Mouse (Mus musculus) hindbrain, embryonic 12.5 days (tissue): ENCODE measurements around the gene Dapk3. TPM values are rescaled to one million over a fixed set of nuclear protein-coding genes. Genes with fewer than 3 reads are reported as not detected.
"Not testable (repeated sequence)": the region's sequence is repeated elsewhere in the genome, so short reads cannot be mapped to it uniquely, and the experiment has no call there.

Experiments
- ATAC-seq: fragments of 200-750 bp; cut with Nextera tagmentation; 2 replicates; pipeline ENCODE4 v1.8.0; 2017; ENCODE audit warnings: moderate TSS enrichment; ENCODE audit not compliant: low FRiP score
- H3K27ac ChIP-seq: fragments of 300-500 bp; sonication (generic); 2 replicates; pipeline ENCODE4 v1.5.1; 2016; ENCODE audit warnings: mild to moderate bottlenecking
- H3K27me3 ChIP-seq: fragments of 300-500 bp; sonication (generic); 2 replicates; pipeline ENCODE4 v1.6.1; 2016; ENCODE audit warnings: mild to moderate bottlenecking
- H3K36me3 ChIP-seq: fragments of 300-500 bp; sonication (generic); 2 replicates; pipeline ENCODE4 v1.6.1; 2016; ENCODE audit warnings: mild to moderate bottlenecking
- H3K4me1 ChIP-seq: fragments of 300-500 bp; sonication (generic); 2 replicates; pipeline ENCODE4 v1.6.1; 2016
- H3K4me2 ChIP-seq: fragments of 300-500 bp; sonication (generic); replicated peaks from 2 replicates; pipeline ENCODE4 v1.6.1; 2016; ENCODE audit warnings: mild to moderate bottlenecking
- H3K4me3 ChIP-seq: fragments of 300-500 bp; sonication (generic); 2 replicates; pipeline ENCODE4 v1.5.1; 2016; ENCODE audit warnings: mild to moderate bottlenecking
- H3K9ac ChIP-seq: fragments of 300-500 bp; sonication (generic); 2 replicates; pipeline ENCODE4 v1.6.1; 2016; ENCODE audit warnings: mild to moderate bottlenecking, moderate library complexity
- H3K9me3 ChIP-seq: fragments of 300-500 bp; sonication (generic); replicated peaks from 2 replicates; pipeline ENCODE4 v1.6.1; 2016; ENCODE audit warnings: mild to moderate bottlenecking
- WGBS: fragments of 180-500 bp; shearing (Covaris S2); methylation state at CpG from one replicate; pipeline ENCODE4 v1.1.7; 2016; 5-methylcytosine and 5-hydroxymethylcytosine counted together
- polyA plus RNA-seq: library from polyadenylated mRNA; unstranded; fragments of >200 nt; fragmentation: Nextera tagmentation; extraction: Ambion mirVana; gene quantifications from 2 replicates; pipeline ENCODE4 v1.2.1, GENCODE M21; 2016

Dapk3 gene
- polyA plus RNA-seq, 1 experiment from 2014 or later, result 86.4 TPM

DNA sequence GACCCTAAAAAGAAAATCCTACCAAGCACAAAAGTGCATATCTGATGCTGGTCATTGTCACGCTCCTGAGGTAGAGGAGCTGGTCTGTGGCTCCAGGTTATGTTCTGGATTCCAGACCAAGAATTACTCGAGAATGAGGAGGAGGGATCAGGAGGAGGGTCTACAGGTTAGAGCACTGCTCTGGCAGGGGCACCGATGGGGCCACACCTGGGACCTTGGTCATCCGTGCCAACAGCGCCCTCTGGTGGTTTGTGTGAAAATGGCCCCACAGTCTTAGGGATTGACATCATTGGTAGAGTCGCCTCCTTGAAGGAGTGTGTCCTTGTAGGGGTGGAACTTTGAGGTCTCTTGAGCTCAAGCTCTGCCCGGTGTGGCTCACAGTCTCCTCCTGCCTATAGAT lies 35.2 kb downstream of the Dapk3 start:
- 0 out of 2 replicates have a peak, but pooled peaks have one; percentile 29 for ATAC-seq
- WGBS, result 40% methylated on average over 7 of the region's 7 CpGs
- no peaks in the 10 kb centered on the region for H3K27me3 ChIP-seq
- no peaks in the 10 kb centered on the region for H3K4me1 ChIP-seq
- H3K9ac ChIP-seq, result no peak overlapping the region
- no peak overlapping the region for H3K4me2 ChIP-seq
- H3K9me3 ChIP-seq, result no peaks in the 10 kb centered on the region
- H3K4me3 ChIP-seq, result no peak overlapping the region
- peaks cover 68% of the 10 kb centered on the region for H3K36me3 ChIP-seq
- H3K27ac ChIP-seq, result no peak overlapping the region

- H3K4me2 ChIP-seq, result no peak overlapping the region
- peaks cover 48% of the 10 kb centered on the region for H3K36me3 ChIP-seq
- ATAC-seq, result no peak
- no peak overlapping the region for H3K27ac ChIP-seq
- H3K4me1 ChIP-seq, result no peaks in the 10 kb centered on the region
- no peak overlapping the region for H3K9ac ChIP-seq
- no peak overlapping the region for H3K4me3 ChIP-seq
- no peaks in the 10 kb centered on the region for H3K27me3 ChIP-seq
- H3K9me3 ChIP-seq, result no peaks in the 10 kb centered on the region
- WGBS, result 87% methylated on average over 5 of the region's 5 CpGs
Measured at GRCm38 (mm10) chr10:81221402-81222015, 38.7 kb downstream of the Dapk3 start.

DNA sequence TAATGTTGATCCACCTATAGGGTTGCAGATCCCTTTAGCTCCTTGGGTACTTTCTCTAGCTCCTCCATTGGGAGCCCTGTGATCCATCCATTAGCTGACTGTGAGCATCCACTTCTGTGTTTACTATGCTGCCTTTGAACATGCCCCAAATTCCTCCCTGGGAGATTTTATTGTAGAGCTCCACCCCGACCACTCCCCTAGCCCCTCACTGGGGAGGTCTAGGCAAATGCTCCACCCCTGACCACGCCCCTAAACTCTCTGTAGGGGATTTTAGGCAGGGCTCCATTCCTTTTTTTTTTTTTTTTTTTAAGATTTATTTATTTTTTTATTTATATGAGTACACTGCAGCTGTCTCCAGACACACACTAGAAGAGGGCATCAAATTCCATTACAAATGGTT lies 40.9 kb downstream of the Dapk3 start:
- not testable (repeated sequence) for H3K4me3 ChIP-seq, ATAC-seq, H3K4me2 ChIP-seq, H3K27ac ChIP-seq, H3K4me1 ChIP-seq, H3K9me3 ChIP-seq, H3K9ac ChIP-seq, H3K27me3 ChIP-seq
- 73% methylated on average over 2 of the region's 2 CpGs for WGBS
- H3K36me3 ChIP-seq, result peaks cover 35% of the 10 kb centered on the region

- 10% methylated on average over 20 of the region's 20 CpGs for WGBS
- Histone ChIP-seq H3K4me2 (peak overlapping the region; percentile 62), H3K9ac (peak overlapping the region; percentile 77), H3K27ac (peak overlapping the region; percentile 80), H3K9me3 (no peaks in the 10 kb centered on the region), H3K4me1 (peaks cover 36% of the 10 kb centered on the region), H3K36me3 (no peaks in the 10 kb centered on the region), H3K27me3 (peaks cover 17% of the 10 kb centered on the region; the same call in 1 of the 2 replicates), H3K4me3 (peak overlapping the region; percentile 58)
- ATAC-seq, result peak; percentile 33; the same call in 1 of the 2 replicates
Measured at GRCm38 (mm10) chr10:81229735-81230437, 47.1 kb downstream of the Dapk3 start.

- peaks cover 17% of the 10 kb centered on the region; the same call in 1 of the 2 replicates for H3K27me3 ChIP-seq
- H3K9me3 ChIP-seq, result no peaks in the 10 kb centered on the region
- peak within 1 kb of the TSS; percentile 77 for H3K9ac ChIP-seq
- H3K4me3 ChIP-seq, result peak within 1 kb of the TSS; percentile 58
- H3K4me1 ChIP-seq, result peaks cover 36% of the 10 kb centered on the region
- 7% methylated on average over 27 of the region's 27 CpGs for WGBS
- no peaks in the 10 kb centered on the region for H3K36me3 ChIP-seq
- peak within 1 kb of the TSS; percentile 85 for H3K27ac ChIP-seq
- peak; percentile 90 for ATAC-seq
- H3K4me2 ChIP-seq, result peak within 1 kb of the TSS; percentile 62
Measured at GRCm38 (mm10) chr10:81230438-81231332, 47.9 kb downstream of the Dapk3 start, which contains the start of gene Atcay. Gene Atcay, minus strand, starts transcription at chr10:81230833.

DNA sequence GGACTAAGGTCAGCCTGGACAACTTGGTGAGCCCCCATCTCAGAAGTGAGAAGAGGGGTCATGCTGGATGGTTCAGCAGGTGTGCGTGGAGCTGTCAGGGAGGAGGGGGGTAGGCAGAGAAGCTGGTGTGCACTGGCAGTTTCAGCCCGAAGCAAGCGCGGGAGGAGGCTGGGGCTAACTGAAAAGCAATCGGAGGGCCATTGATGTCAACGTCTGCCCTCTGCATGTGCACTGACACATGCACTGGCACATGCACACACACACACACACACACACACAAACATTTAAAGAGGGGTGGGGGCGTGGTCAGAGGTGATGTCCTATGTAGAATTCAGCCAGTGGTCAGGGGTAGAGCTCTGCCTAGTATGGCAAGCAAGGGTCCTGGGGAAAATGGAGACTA lies 48.6 kb downstream of the Dapk3 start:
- H3K9ac ChIP-seq, result peak overlapping the region; percentile 27; the same call in 1 of the 2 replicates
- H3K27me3 ChIP-seq, result peaks cover 17% of the 10 kb centered on the region; the same call in 1 of the 2 replicates
- ATAC-seq, result 0 out of 2 replicates have a peak, but pooled peaks have one; percentile 1
- peak overlapping the region; percentile 85 for H3K27ac ChIP-seq
- H3K9me3 ChIP-seq, result no peaks in the 10 kb centered on the region
- H3K4me1 ChIP-seq, result peaks cover 38% of the 10 kb centered on the region
- 48% methylated on average over 7 of the region's 7 CpGs for WGBS
- no peaks in the 10 kb centered on the region for H3K36me3 ChIP-seq
- peak overlapping the region; percentile 58 for H3K4me3 ChIP-seq
- H3K4me2 ChIP-seq, result peak overlapping the region; percentile 62

GRCm38 (mm10) chr10:81232580-81233225 lies 49.9 kb downstream of the Dapk3 start, which contains the start of gene Zfr2:
Gene Zfr2, plus strand, starts transcription at chr10:81233155.
- H3K9ac ChIP-seq, result peak within 1 kb of the TSS; percentile 77
- H3K9me3 ChIP-seq, result no peaks in the 10 kb centered on the region
- peak; percentile 53 for ATAC-seq
- H3K4me2 ChIP-seq, result peak within 1 kb of the TSS; percentile 78
- 8% methylated on average over 29 of the region's 29 CpGs for WGBS
- H3K4me1 ChIP-seq, result peaks cover 40% of the 10 kb centered on the region
- peak within 1 kb of the TSS; percentile 64 for H3K4me3 ChIP-seq
- H3K27ac ChIP-seq, result 0 out of 2 replicates have a peak within 1 kb of the TSS, but pooled peaks have one; percentile 23
- peaks cover 22% of the 10 kb centered on the region for H3K27me3 ChIP-seq
- H3K36me3 ChIP-seq, result no peaks in the 10 kb centered on the region

GRCm38 (mm10) chr10:81233226-81233585 lies 50.4 kb downstream of the Dapk3 start:
- Histone ChIP-seq H3K4me2 (peak overlapping the region; percentile 78), H3K9ac (peak overlapping the region; percentile 77), H3K9me3 (no peaks in the 10 kb centered on the region), H3K4me3 (peak overlapping the region; percentile 64), H3K4me1 (peaks cover 40% of the 10 kb centered on the region), H3K27me3 (peaks cover 27% of the 10 kb centered on the region), H3K27ac (0 out of 2 replicates have a peak overlapping the region, but pooled peaks have one; percentile 23), H3K36me3 (no peaks in the 10 kb centered on the region)
- 2% methylated on average over 22 of the region's 28 CpGs for WGBS
- ATAC-seq, result peak; percentile 36

GRCm38 (mm10) chr10:81234206-81234605 lies 51.4 kb downstream of the Dapk3 start:
- no peak overlapping the region for H3K9ac ChIP-seq
- ATAC-seq, result no peak
- H3K4me2 ChIP-seq, result no peak overlapping the region; the same call in 1 of the 2 replicates
- WGBS, result 82% methylated on average over 6 of the region's 6 CpGs
- H3K4me3 ChIP-seq, result no peak overlapping the region
- H3K27me3 ChIP-seq, result peaks cover 29% of the 10 kb centered on the region
- H3K27ac ChIP-seq, result no peak overlapping the region
- no peaks in the 10 kb centered on the region for H3K9me3 ChIP-seq
- H3K36me3 ChIP-seq, result no peaks in the 10 kb centered on the region
- peaks cover 31% of the 10 kb centered on the region for H3K4me1 ChIP-seq

GRCm38 (mm10) chr10:81236471-81237268 lies 53.9 kb downstream of the Dapk3 start:
- H3K4me1 ChIP-seq, result peaks cover 26% of the 10 kb centered on the region
- H3K9me3 ChIP-seq, result no peaks in the 10 kb centered on the region
- H3K4me2 ChIP-seq, result no peak overlapping the region
- H3K27ac ChIP-seq, result no peak overlapping the region
- no peak for ATAC-seq
- H3K4me3 ChIP-seq, result no peak overlapping the region
- 86% methylated on average over 12 of the region's 12 CpGs for WGBS
- H3K9ac ChIP-seq, result 0 out of 2 replicates have a peak overlapping the region, but pooled peaks have one; percentile 23
- H3K36me3 ChIP-seq, result no peaks in the 10 kb centered on the region
- H3K27me3 ChIP-seq, result peaks cover 41% of the 10 kb centered on the region

DNA sequence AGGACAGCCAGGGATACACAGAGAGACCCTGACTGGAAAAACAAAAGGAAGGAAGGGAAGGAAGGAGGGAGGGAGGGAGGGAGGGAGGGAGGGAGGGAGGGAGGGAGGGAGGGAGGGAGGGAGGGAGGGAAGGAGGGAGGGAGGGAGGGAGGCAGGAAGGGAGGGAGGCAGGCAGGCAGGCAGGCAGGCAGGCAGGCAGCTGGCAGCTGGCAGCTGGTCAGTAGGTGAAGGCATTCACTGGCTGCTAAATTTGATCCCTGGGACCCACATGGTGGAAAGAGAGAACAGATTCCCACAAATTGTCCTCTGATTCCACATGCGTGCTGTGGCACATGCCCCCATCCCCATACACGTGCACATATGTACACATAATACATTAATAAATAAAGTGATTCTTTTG lies 55.8 kb downstream of the Dapk3 start:
- no peak for ATAC-seq
- Histone ChIP-seq H3K36me3 (peaks cover 3% of the 10 kb centered on the region; the same call in 1 of the 2 replicates), H3K4me1 (peaks cover 22% of the 10 kb centered on the region), H3K27me3 (peaks cover 59% of the 10 kb centered on the region), H3K27ac (no peak overlapping the region), H3K4me2 (no peak overlapping the region), H3K9ac (no peak overlapping the region), H3K4me3 (no peak overlapping the region), H3K9me3 (no peaks in the 10 kb centered on the region)
- 75% methylated on average over 2 of the region's 2 CpGs for WGBS
